Comparison of ENCODE assay signal across 8 mouse cellular contexts in the genomic region with DNA sequence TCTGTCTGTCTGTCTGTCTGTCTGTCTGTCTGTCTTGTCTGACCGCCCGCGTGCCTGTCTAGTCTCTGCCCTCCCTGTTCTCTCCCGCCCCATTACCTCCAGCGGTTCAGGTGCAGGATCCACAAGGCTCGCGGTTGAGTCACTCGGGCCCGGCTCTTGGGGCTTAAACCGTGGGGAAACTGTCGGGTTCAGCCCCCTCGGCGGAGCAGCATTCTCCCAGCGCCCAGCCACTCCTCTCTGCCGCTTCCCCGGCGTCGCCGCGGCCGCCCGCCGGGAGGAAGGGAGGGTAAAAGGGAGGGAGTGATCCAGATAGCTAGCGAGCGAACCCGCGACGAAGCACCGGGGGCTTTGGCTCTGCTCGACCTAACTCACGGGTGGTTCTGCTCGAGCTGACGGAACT. TPM values are rescaled to one million over a fixed set of nuclear protein-coding genes. Genes with fewer than 3 reads are reported as not detected.
DNase-seq lines count a peak whose midpoint lies in the region; ATAC-seq and TF ChIP-seq lines count a peak whose summit lies in the region.

A gene (minus strand): TSS at position 389 of the 400 bp plus-strand sequence.

- WGBS in lung, adult 2 months: under 1% methylated on average over 23 of the region's 33 CpGs
- 0% methylated on average over 29 of the region's 33 CpGs for WGBS in embryonic facial prominence, embryonic 14.5 days
- WGBS in intestine, embryonic 16.5 days: under 1% methylated on average over 33 of the region's 33 CpGs
- under 1% methylated on average over 27 of the region's 33 CpGs for WGBS in neural tube, embryonic 15.5 days

- no peak for TF ChIP-seq CTCF in lung, adult 2 months (IDR thresholded peaks at IDR 0.05; ENCODE audit: insufficient read depth, low read length)

- H3K9ac ChIP-seq in embryonic facial prominence, embryonic 14.5 days (ENCODE audit: low read depth, low read length): peak within 1 kb of the TSS; percentile 51
- H3K9ac ChIP-seq in intestine, embryonic 16.5 days (ENCODE audit: low read depth, low read length): peak within 1 kb of the TSS; percentile 10; the same call in 1 of the 2 replicates
- peak within 1 kb of the TSS; percentile 31; the same call in 1 of the 2 replicates for H3K9ac ChIP-seq in neural tube, embryonic 15.5 days (replicated peaks)

- H3K4me3 ChIP-seq in lung, adult 2 months (replicated peaks; ENCODE audit: extremely low read depth, low read depth, low read length): peak within 1 kb of the TSS; percentile 11
- H3K4me3 ChIP-seq in embryonic facial prominence, embryonic 14.5 days (ENCODE audit: low read depth, low read length): peak within 1 kb of the TSS; percentile 37
- peak within 1 kb of the TSS; percentile 28 for H3K4me3 ChIP-seq in intestine, embryonic 16.5 days (ENCODE audit: low read length)
- H3K4me3 ChIP-seq in neural tube, embryonic 15.5 days (replicated peaks): peak within 1 kb of the TSS; percentile 29

- peaks cover 93% of the 10 kb centered on the region for H3K27me3 ChIP-seq in embryonic facial prominence, embryonic 14.5 days (replicated peaks; ENCODE audit: control insufficient read depth, insufficient read depth, low read length)
- H3K27me3 ChIP-seq in intestine, embryonic 16.5 days (replicated peaks; ENCODE audit: control insufficient read depth, insufficient read depth, low read length): peaks cover 75% of the 10 kb centered on the region
- H3K27me3 ChIP-seq in neural tube, embryonic 15.5 days (replicated peaks): peaks cover 96% of the 10 kb centered on the region

- no peak for TF ChIP-seq POLR2A in lung, adult 2 months (IDR thresholded peaks at IDR 0.05; ENCODE audit: borderline replicate concordance, extremely low read depth, low read depth, low read length)

- no peaks in the 10 kb centered on the region for H3K36me3 ChIP-seq in embryonic facial prominence, embryonic 14.5 days (ENCODE audit: control insufficient read depth, insufficient read depth, low read length)
- H3K36me3 ChIP-seq in intestine, embryonic 16.5 days (ENCODE audit: control insufficient read depth, insufficient read depth, low read length): no peaks in the 10 kb centered on the region
- H3K36me3 ChIP-seq in neural tube, embryonic 15.5 days: no peaks in the 10 kb centered on the region

- DNase-seq in lung, adult 2 months: peak; percentile 37
- no peak for DNase-seq in lung, postnatal 36 days
- DNase-seq in embryonic facial prominence, embryonic 14.5 days (ENCODE audit: low spot score): no peak
- no peak for DNase-seq in T-cell, adult 2 months (ENCODE audit: low spot score)
- no peak for DNase-seq in gastrocnemius, adult 18-20 months (ENCODE audit: low spot score)
- DNase-seq in Muller cell, postnatal 12 days (ENCODE audit: inconsistent ontology term): no peak

- H3K4me2 ChIP-seq in embryonic facial prominence, embryonic 14.5 days (ENCODE audit: low read depth, low read length): peak within 1 kb of the TSS; percentile 50
- peak within 1 kb of the TSS; percentile 52 for H3K4me2 ChIP-seq in intestine, embryonic 16.5 days (ENCODE audit: low read depth, low read length)
- peak within 1 kb of the TSS; percentile 55 for H3K4me2 ChIP-seq in neural tube, embryonic 15.5 days

- no peak within 1 kb of the TSS for H3K27ac ChIP-seq in embryonic facial prominence, embryonic 14.5 days (replicated peaks; ENCODE audit: low read depth, low read length)
- no peak within 1 kb of the TSS for H3K27ac ChIP-seq in intestine, embryonic 16.5 days (ENCODE audit: low read length)
- no peak within 1 kb of the TSS for H3K27ac ChIP-seq in neural tube, embryonic 15.5 days (replicated peaks)

- H3K4me1 ChIP-seq in lung, adult 2 months (ENCODE audit: control insufficient read depth, insufficient read depth, low read length): peaks cover 2% of the 10 kb centered on the region; the same call in 1 of the 2 replicates
- peaks cover 15% of the 10 kb centered on the region for H3K4me1 ChIP-seq in embryonic facial prominence, embryonic 14.5 days (ENCODE audit: control insufficient read depth, insufficient read depth, low read length)
- peaks cover 22% of the 10 kb centered on the region for H3K4me1 ChIP-seq in intestine, embryonic 16.5 days (ENCODE audit: control insufficient read depth, insufficient read depth, low read length)
- peaks cover 38% of the 10 kb centered on the region for H3K4me1 ChIP-seq in neural tube, embryonic 15.5 days

- no peaks in the 10 kb centered on the region for H3K9me3 ChIP-seq in embryonic facial prominence, embryonic 14.5 days (ENCODE audit: control insufficient read depth, low read length)
- H3K9me3 ChIP-seq in intestine, embryonic 16.5 days (ENCODE audit: control insufficient read depth, low read length): no peaks in the 10 kb centered on the region
- no peaks in the 10 kb centered on the region for H3K9me3 ChIP-seq in neural tube, embryonic 15.5 days (replicated peaks)

- ATAC-seq in embryonic facial prominence, embryonic 14.5 days (ENCODE audit: low read depth): no peak
- ATAC-seq in intestine, embryonic 16.5 days: no peak
- no peak for ATAC-seq in neural tube, embryonic 15.5 days (ENCODE audit: low FRiP score)

RNA-seq across cellular contexts. Expression of the gene that starts here (rescaled TPM):
- polyA plus RNA-seq in lung, adult 2 months (2012; rRNA removed): 21.8 and 37.4 TPM in 2 replicates
- polyA plus RNA-seq in embryonic facial prominence, embryonic 14.5 days (2014; fragmentation: Nextera tagmentation; extraction: Ambion mirVana): 4.1 and 4.3 TPM in 2 replicates
- 0.09 TPM in 1 of 2 replicates, not detected in the other for polyA plus RNA-seq in intestine, embryonic 16.5 days (2015; fragmentation: Nextera tagmentation; extraction: Ambion mirVana)
- polyA plus RNA-seq in neural tube, embryonic 15.5 days (2015; fragmentation: Nextera tagmentation; extraction: Ambion mirVana): 0.08 and 0.72 TPM in 2 replicates
- 1 to 10 TPM in 1 of 2 experiments, under 1 TPM in 1; 0.57 to 1.4 TPM for total RNA-seq in gastrocnemius, adult 18-20 months (2021)
